ENCODE assay signal across 17 mouse cellular contexts in the genomic region with DNA sequence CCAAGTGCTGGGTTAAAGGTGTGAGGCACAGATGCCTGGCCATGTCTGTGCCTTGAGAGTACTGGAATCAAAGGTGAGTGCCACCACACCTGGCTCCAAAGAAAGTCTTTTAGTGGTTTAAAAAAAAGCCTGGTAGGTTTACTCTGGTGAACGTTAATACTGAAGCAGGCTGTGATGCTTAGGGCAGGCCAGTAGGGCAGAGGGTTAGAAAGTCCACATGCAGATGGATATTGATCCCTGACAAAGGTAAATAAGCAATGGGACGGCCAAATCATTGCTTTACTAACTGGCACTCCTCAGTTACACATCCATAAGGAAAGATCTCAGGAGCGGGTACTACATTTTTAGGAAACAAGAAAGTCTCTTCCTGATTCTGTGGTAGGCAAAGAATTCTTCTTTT.
"Had no signal": no experiment of that assay in that cellular context is flagged by ENCODE, and none has a peak within 500 bp of the region (broad histone marks: within the 10 kb centered on the region; RNA-seq: fewer than 3 reads in every experiment).

No protein-coding gene starts in this region.

- H3K9ac ChIP-seq: limb, embryonic 15.5 days; lung, embryonic 14.5 days; midbrain, embryonic 12.5 days; neural tube, embryonic 13.5 days; neural tube, embryonic 15.5 days had no signal

- H3K9me3 ChIP-seq: limb, embryonic 15.5 days; midbrain, embryonic 10.5 days; midbrain, embryonic 12.5 days; neural tube, embryonic 13.5 days; neural tube, embryonic 15.5 days had no signal

- H3K4me3 ChIP-seq: limb, embryonic 15.5 days; midbrain, embryonic 10.5 days; midbrain, embryonic 12.5 days; myocyte; neural tube, embryonic 13.5 days; neural tube, embryonic 15.5 days had no signal

- H3K4me1 ChIP-seq: limb, embryonic 15.5 days; midbrain, embryonic 10.5 days; midbrain, embryonic 12.5 days; neural tube, embryonic 13.5 days; neural tube, embryonic 15.5 days had no signal

- H3K4me2 ChIP-seq: limb, embryonic 15.5 days; lung, embryonic 14.5 days; midbrain, embryonic 12.5 days; neural tube, embryonic 13.5 days; neural tube, embryonic 15.5 days had no signal

- ATAC-seq: midbrain, embryonic 16.5 days had no signal

- H3K27ac ChIP-seq: limb, embryonic 15.5 days; midbrain, embryonic 10.5 days; midbrain, embryonic 12.5 days; neural tube, embryonic 13.5 days; neural tube, embryonic 15.5 days had no signal

- DNase-seq: lung, embryonic 14.5 days; lung, postnatal 10 days; lung, postnatal 4 days; midbrain, embryonic 14.5 days; retina, postnatal 1 day; right cerebral cortex, adult 18-20 months; right cerebral cortex, postnatal 25 days; thymus, adult 18-20 months; thymus, postnatal 14 days; thymus, postnatal 36 days had no signal

- H3K27me3 ChIP-seq: limb, embryonic 15.5 days; midbrain, embryonic 12.5 days; neural tube, embryonic 13.5 days; neural tube, embryonic 15.5 days had no signal
